Mouse (Mus musculus): ENCODE results near the gene Sh3bp1.
"Not testable (repeated sequence)": the region's sequence is repeated elsewhere in the genome, so short reads cannot be mapped to it uniquely, and the experiment has no call there.

Sh3bp1 gene

GRCm38 (mm10) chr15:78877810-78878390 lies 21.7 kb upstream of the Sh3bp1 start:
- DNase-seq (ENCODE audit: low spot score): no peak

GRCm38 (mm10) chr15:78878792-78879516 lies 20.6 kb upstream of the Sh3bp1 start:
- not testable (repeated sequence) for DNase-seq (ENCODE audit: low spot score)

GRCm38 (mm10) chr15:78880432-78880831 lies 19.1 kb upstream of the Sh3bp1 start:
- no peak for DNase-seq (ENCODE audit: low spot score)

GRCm38 (mm10) chr15:78881828-78882227 lies 17.7 kb upstream of the Sh3bp1 start:
- no peak for DNase-seq (ENCODE audit: low spot score)

GRCm38 (mm10) chr15:78889401-78889853 lies 10.1 kb upstream of the Sh3bp1 start:
- DNase-seq (ENCODE audit: low spot score): no peak

GRCm38 (mm10) chr15:78892440-78892839 lies 7.1 kb upstream of the Sh3bp1 start:
- no peak for DNase-seq (ENCODE audit: low spot score)

GRCm38 (mm10) chr15:78894726-78895125 lies 4.8 kb upstream of the Sh3bp1 start:
- DNase-seq (ENCODE audit: low spot score): no peak

GRCm38 (mm10) chr15:78895741-78896140 lies 3.8 kb upstream of the Sh3bp1 start:
- DNase-seq (ENCODE audit: low spot score): no peak

- no peak for DNase-seq (ENCODE audit: low spot score)
These were observed 3.4 kb upstream of the Sh3bp1 start for GRCm38 (mm10) chr15:78896149-78896548.

GRCm38 (mm10) chr15:78897488-78897887 lies 2.1 kb upstream of the Sh3bp1 start:
- no peak for DNase-seq (ENCODE audit: low spot score)

GRCm38 (mm10) chr15:78898507-78899001 lies 1.0 kb upstream of the Sh3bp1 start:
- DNase-seq (ENCODE audit: low spot score): no peak

GRCm38 (mm10) chr15:78899409-78899739 lies 194 bp upstream of the Sh3bp1 start, which contains the start of gene Gm49510:
Gm49510 (plus strand) TSS chr15:78899667.
- DNase-seq (ENCODE audit: low spot score): no peak

GRCm38 (mm10) chr15:78900585-78901421 lies 1.2 kb downstream of the Sh3bp1 start:
- no peak for DNase-seq (ENCODE audit: low spot score)

- DNase-seq (ENCODE audit: low spot score): no peak
These were observed 1.8 kb downstream of the Sh3bp1 start for GRCm38 (mm10) chr15:78901422-78901789.

GRCm38 (mm10) chr15:78903243-78903642 lies 3.7 kb downstream of the Sh3bp1 start:
- peak; percentile 85 for DNase-seq (ENCODE audit: low spot score)

GRCm38 (mm10) chr15:78908399-78908798 lies 8.8 kb downstream of the Sh3bp1 start:
- no peak for DNase-seq (ENCODE audit: low spot score)

GRCm38 (mm10) chr15:78908982-78909381 lies 9.4 kb downstream of the Sh3bp1 start:
- DNase-seq (ENCODE audit: low spot score): no peak

- no peak for DNase-seq (ENCODE audit: low spot score)
These were observed 12.5 kb downstream of the Sh3bp1 start for GRCm38 (mm10) chr15:78912040-78912439.

- peak; percentile 83 for DNase-seq (ENCODE audit: low spot score)
These were observed 14.1 kb downstream of the Sh3bp1 start, which contains the start of gene Pdxp for GRCm38 (mm10) chr15:78913632-78914090. Pdxp (plus strand) TSS chr15:78913919.

GRCm38 (mm10) chr15:78914091-78914822 lies 14.7 kb downstream of the Sh3bp1 start:
- DNase-seq (ENCODE audit: low spot score): no peak

- DNase-seq (ENCODE audit: low spot score): no peak
These were observed 15.5 kb downstream of the Sh3bp1 start for GRCm38 (mm10) chr15:78914823-78915659.

All from ovary, postnatal 14 days (tissue).